Mouse (Mus musculus) small intestine, adult 2 months (tissue): ENCODE measurements around the gene C1qtnf7. TPM values are rescaled to one million over a fixed set of nuclear protein-coding genes. Genes with fewer than 3 reads are reported as not detected.

Experiments used
- H3K27ac ChIP-seq: fragments of 200-500 bp; 2 replicates; pipeline ENCODE4 v1.5.1; 2012; ENCODE audit warnings: low read depth, low read length, control low read depth, inconsistent platforms; ENCODE audit not compliant: insufficient read depth
- H3K27me3 ChIP-seq: fragments of 200-500 bp; 2 replicates; pipeline ENCODE4 v1.6.1; 2012; ENCODE audit warnings: mild to moderate bottlenecking, moderate library complexity, low read length, inconsistent platforms; ENCODE audit not compliant: control insufficient read depth, insufficient read depth
- H3K36me3 ChIP-seq: fragments of 200-500 bp; 2 replicates; pipeline ENCODE4 v1.6.1; 2012; ENCODE audit warnings: mild to moderate bottlenecking, low read length, control low read depth, inconsistent platforms; ENCODE audit not compliant: control insufficient read depth, insufficient read depth
- H3K4me1 ChIP-seq: fragments of 200-500 bp; 2 replicates; pipeline ENCODE4 v1.6.1; 2012; ENCODE audit warnings: low read length, inconsistent platforms, mixed read lengths; ENCODE audit not compliant: control insufficient read depth, insufficient read depth, insufficient read length
- H3K4me3 ChIP-seq: fragments of 200-500 bp; 2 replicates; pipeline ENCODE4 v1.5.1; 2012; ENCODE audit warnings: low read depth, mild to moderate bottlenecking, control low read depth, inconsistent platforms, low read length, moderate library complexity
- CTCF ChIP-seq: fragments of 200-500 bp; IDR thresholded peaks from 2 replicates; pipeline ENCODE4 v1.5.1; 2012; ENCODE audit warnings: low read depth, mild to moderate bottlenecking, control low read depth, inconsistent platforms, low read length, moderate library complexity, mixed read lengths; ENCODE audit not compliant: insufficient replicate concordance, insufficient read length; ENCODE audit errors: extremely low read depth
- POLR2A ChIP-seq: fragments of 200-500 bp; IDR thresholded peaks from 2 replicates; pipeline ENCODE4 v1.6.1; 2012; ENCODE audit warnings: low read depth, mild to moderate bottlenecking, control low read depth, inconsistent platforms, low read length, moderate library complexity
- WGBS: fragments of 180-500 bp; shearing (Covaris S2); methylation state at CpG from one replicate; pipeline ENCODE4 v1.1.7; 2018; 5-methylcytosine and 5-hydroxymethylcytosine counted together
- polyA plus RNA-seq: library from polyadenylated mRNA; depleted of rRNA; stranded (reverse); fragments of >200 nt; gene quantifications from 2 replicates; pipeline ENCODE4 v1.2.3, GENCODE M21; 2012

Gene C1qtnf7
- polyA plus RNA-seq, 1 experiment, result 0.58 TPM

DNA sequence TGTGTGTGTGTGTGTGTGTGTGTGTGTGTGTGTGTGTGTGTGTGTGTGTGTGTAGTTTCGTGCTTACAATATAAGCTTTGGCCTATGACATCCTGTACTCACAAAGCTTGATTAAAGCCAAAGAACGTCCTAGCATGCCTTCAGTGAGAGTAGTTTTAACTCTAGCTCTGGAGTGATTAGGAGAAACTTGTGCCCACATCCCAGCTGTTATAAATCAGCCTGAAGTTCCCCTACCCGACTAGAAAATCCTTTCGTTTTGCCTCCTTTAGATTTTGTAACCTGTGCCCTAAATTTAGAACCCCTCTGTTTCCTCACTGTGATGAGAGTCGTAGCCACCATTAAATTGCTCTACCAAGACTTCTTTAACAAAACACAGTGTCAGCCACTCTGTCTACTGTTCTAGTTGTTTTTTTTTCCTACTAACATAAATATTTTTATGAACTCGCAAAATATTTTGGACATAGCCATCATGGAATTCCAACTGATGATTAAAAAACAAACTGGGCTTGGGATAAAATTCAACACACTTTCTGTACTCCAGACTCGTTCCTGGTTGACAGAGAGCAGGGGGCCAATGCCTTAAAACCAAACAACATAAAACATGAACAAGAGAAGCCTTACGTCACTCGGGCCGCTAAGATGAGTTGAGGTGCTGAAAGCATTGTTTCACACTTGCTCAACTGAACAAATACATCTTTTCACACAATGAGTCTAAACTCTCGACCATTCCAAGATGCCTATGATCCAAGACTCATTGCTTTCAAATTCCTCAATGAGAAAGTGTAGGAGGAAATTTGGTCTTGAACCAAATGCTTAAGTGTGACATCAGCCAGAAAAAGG, 70.3 kb downstream of the C1qtnf7 start:
- WGBS, result 62% methylated on average over 11 of the region's 11 CpGs
- H3K4me3 ChIP-seq, result no peak overlapping the region
- H3K27me3 ChIP-seq, result no peaks in the 10 kb centered on the region
- H3K36me3 ChIP-seq, result no peaks in the 10 kb centered on the region
- no peaks in the 10 kb centered on the region for H3K4me1 ChIP-seq
- no peak for TF ChIP-seq CTCF
- TF ChIP-seq POLR2A, result no peak
- no peak overlapping the region for H3K27ac ChIP-seq

DNA sequence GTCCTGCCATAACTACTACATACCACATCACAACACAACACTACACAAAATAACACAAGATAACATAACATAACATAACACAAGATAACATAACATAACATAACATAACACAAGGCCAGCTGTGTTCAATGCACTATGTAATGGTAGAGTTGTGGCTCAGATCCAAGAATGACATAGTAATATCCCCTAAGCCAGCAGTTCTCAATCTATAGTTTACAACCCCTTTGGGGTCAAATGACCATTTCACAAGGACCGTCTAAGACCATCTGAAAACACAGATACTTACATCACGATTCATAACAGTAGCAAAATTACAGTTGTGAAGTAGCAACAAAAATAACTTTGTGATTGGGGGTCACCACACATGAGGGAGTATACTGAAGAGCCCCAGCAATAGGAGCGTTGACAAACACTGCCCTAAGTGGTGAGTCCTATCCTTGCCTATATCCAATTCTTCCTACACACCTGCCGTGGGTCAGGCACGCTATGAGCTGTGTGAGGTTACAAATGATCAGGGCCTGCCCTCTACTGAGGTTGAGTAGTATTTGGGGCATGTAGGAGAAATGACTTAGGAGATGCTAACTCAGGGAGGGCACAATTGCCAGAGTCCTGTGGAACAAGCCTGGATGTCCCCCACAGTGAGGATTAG, 73.6 kb downstream of the C1qtnf7 start:
- no peak for TF ChIP-seq POLR2A
- no peak for TF ChIP-seq CTCF
- H3K27me3 ChIP-seq, result no peaks in the 10 kb centered on the region
- no peaks in the 10 kb centered on the region for H3K36me3 ChIP-seq
- no peak overlapping the region for H3K4me3 ChIP-seq
- 73% methylated on average over 5 of the region's 5 CpGs for WGBS
- no peaks in the 10 kb centered on the region for H3K4me1 ChIP-seq
- no peak overlapping the region for H3K27ac ChIP-seq

DNA sequence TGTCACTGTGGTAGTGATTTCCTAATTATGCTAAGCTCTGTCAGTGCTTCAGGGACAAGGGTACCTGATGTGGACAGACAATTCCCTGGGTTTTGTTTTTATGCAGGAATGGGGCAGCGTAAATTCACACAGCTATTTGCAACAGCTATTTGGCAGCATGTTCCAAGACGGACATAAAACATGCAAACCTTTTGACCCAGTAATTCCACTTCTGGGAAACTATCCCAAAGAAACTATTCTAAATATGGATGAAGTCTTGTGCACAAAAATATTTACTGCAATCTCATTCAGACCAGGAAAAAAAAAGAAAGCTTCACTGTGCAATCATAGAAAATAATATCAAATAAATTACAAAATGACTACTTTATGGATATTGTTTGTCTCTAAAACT, 74.1 kb downstream of the C1qtnf7 start:
- H3K27ac ChIP-seq, result no peak overlapping the region
- 75% methylated on average over 2 of the region's 2 CpGs for WGBS
- no peak overlapping the region for H3K4me3 ChIP-seq
- no peak for TF ChIP-seq CTCF
- no peak for TF ChIP-seq POLR2A
- no peaks in the 10 kb centered on the region for H3K4me1 ChIP-seq
- H3K27me3 ChIP-seq, result no peaks in the 10 kb centered on the region
- no peaks in the 10 kb centered on the region for H3K36me3 ChIP-seq

DNA sequence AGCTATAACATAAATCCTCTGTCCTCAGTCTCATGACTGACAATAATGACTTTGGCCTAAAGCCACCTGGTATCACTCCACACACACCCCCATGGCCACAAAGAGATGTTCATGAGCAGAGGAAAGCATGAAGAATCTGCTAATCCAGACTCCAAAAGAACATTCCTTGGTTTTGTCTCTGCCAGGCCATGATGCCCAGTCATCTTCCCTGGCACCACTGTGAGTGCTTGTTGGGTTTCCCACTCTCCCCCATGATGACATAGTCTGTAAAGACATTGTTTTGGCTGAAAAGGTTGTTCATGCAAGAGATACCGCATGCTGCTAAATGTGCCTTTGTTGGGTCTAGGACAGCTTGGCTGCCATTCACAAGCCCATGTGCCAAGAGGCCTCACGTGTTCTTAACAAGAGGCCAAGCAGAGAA, 75.0 kb downstream of the C1qtnf7 start:
- TF ChIP-seq CTCF (no peak), POLR2A (no peak)
- Histone ChIP-seq H3K36me3 (no peaks in the 10 kb centered on the region), H3K27ac (no peak overlapping the region), H3K27me3 (no peaks in the 10 kb centered on the region), H3K4me3 (no peak overlapping the region), H3K4me1 (no peaks in the 10 kb centered on the region)
- 81% methylated on average over 2 of the region's 2 CpGs for WGBS

DNA sequence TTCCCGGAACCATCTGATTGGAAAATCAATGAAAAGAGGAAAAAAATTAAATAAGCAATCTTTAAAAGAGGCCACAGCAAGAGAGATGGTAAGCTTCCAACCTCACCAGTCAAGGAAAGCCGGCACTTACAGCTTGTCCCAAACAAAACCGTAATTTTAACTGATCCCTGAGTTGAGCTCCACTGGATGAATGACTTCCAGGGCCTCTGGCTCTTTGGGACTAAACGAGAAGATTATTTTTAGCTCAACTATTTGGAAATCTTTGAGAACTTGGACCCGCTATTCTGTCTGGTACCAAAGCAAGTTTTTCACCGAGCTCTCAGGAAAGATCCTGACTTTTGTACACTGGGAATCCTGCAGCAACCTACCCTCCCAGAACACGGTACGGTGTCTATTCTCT, 86.3 kb downstream of the C1qtnf7 start:
- Histone ChIP-seq H3K27ac (no peak overlapping the region), H3K4me3 (no peak overlapping the region), H3K27me3 (no peaks in the 10 kb centered on the region; the same call in 1 of the 2 replicates), H3K4me1 (no peaks in the 10 kb centered on the region), H3K36me3 (no peaks in the 10 kb centered on the region)
- TF ChIP-seq CTCF (no peak), POLR2A (no peak)
- WGBS, result 78% methylated on average over 8 of the region's 8 CpGs

DNA sequence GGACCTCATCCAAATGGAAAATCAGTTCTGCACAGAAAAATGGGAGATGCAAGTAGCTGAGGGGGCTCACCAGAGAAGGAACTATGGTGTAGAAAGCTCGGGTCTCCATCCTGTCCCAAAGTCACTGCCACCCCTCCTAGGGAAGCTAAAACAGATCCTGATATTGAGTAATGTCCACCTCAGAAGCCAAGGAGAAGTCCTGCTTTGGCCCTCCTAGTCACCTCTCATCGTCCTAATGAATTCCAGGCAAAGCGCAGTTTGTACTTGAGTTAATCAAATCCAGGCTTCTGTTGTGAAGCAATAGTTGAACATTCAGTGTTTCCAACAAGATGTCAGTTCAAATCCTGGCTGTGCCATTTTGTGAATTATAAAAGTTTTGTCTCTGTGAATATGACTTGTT, 87.2 kb downstream of the C1qtnf7 start:
- no peaks in the 10 kb centered on the region; the same call in 1 of the 2 replicates for H3K27me3 ChIP-seq
- 90% methylated on average over 3 of the region's 3 CpGs for WGBS
- TF ChIP-seq CTCF (no peak), POLR2A (no peak)
- H3K4me3 ChIP-seq, result no peak overlapping the region
- no peaks in the 10 kb centered on the region for H3K36me3 ChIP-seq
- H3K4me1 ChIP-seq, result no peaks in the 10 kb centered on the region
- no peak overlapping the region for H3K27ac ChIP-seq

DNA sequence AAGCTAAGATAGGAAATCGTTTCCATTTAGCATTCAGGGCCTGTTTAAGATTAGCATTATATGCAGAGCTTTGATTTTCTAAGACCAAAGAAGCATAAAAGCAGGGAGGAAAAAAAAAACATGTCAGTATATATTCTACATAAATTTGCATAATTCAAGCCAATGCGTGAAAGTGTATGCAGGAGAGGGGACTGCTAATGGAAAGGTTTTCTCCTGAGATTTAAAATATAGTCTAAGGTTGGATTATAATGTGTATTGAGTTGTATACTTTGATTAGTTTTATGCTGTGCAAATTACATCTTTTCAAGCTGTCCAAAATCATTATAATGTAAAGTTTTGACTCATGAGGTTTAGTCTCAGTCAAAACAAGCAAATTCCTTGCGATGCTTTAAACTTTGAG, 88.2 kb downstream of the C1qtnf7 start:
- TF ChIP-seq CTCF, result no peak
- no peak for TF ChIP-seq POLR2A
- H3K27ac ChIP-seq, result no peak overlapping the region
- WGBS, result 89% methylated on average over 3 of the region's 3 CpGs
- H3K36me3 ChIP-seq, result no peaks in the 10 kb centered on the region
- H3K27me3 ChIP-seq, result no peaks in the 10 kb centered on the region; the same call in 1 of the 2 replicates
- no peaks in the 10 kb centered on the region for H3K4me1 ChIP-seq
- H3K4me3 ChIP-seq, result no peak overlapping the region
